Mouse (Mus musculus): ENCODE measurements around the gene Poc1b.

GRCm38 (mm10) chr10:99178118-99178517 is 71.3 kb downstream of the Poc1b start:
- TF ChIP-seq CTCF (IDR thresholded peaks at IDR 0.05; ENCODE audit: borderline replicate concordance, control insufficient read depth, extremely low read depth, insufficient read depth, low read length, poor library complexity) (no peak), POLR2A (IDR thresholded peaks at IDR 0.05; ENCODE audit: control insufficient read depth, extremely low read depth, insufficient read depth, low read length, poor library complexity) (no peak)

Measured in thymus, adult 2 months (tissue).